Mouse (Mus musculus) liver, adult 2 months (tissue): ENCODE results near the gene Cep170b. TPM values are rescaled to one million over a fixed set of nuclear protein-coding genes. Genes with fewer than 3 reads are reported as not detected.

ENCODE experiments used
- DNase-seq: peaks from one replicate; pipeline ENCODE4 v3.0.0-alpha.2; 2011; ENCODE audit warnings: low read depth, low spot score; ENCODE audit errors: extremely low read depth
- H3K27ac ChIP-seq: fragments of 200-500 bp; replicated peaks from 2 replicates; pipeline ENCODE4 v1.5.1; 2012; ENCODE audit warnings: low read depth, mild to moderate bottlenecking, control low read depth, inconsistent platforms, low read length; ENCODE audit not compliant: insufficient read depth
- H3K27me3 ChIP-seq: fragments of 200-500 bp; 2 replicates; pipeline ENCODE4 v1.6.1; 2012; ENCODE audit warnings: mild to moderate bottlenecking, moderate library complexity, low read length, inconsistent platforms; ENCODE audit not compliant: control insufficient read depth, insufficient read depth
- H3K36me3 ChIP-seq: fragments of 200-500 bp; 2 replicates; pipeline ENCODE4 v1.6.1; 2012; ENCODE audit warnings: low read length, inconsistent platforms; ENCODE audit not compliant: control insufficient read depth, insufficient read depth
- H3K4me1 ChIP-seq: fragments of 200-500 bp; 2 replicates; pipeline ENCODE4 v1.6.1; 2011; ENCODE audit warnings: low read length; ENCODE audit not compliant: control insufficient read depth, insufficient read depth
- H3K4me3 ChIP-seq: fragments of 200-500 bp; 2 replicates; pipeline ENCODE4 v1.5.1; 2011; ENCODE audit warnings: low read depth, mild to moderate bottlenecking, control low read depth, low read length, moderate library complexity; ENCODE audit not compliant: insufficient read depth
- H3K79me2 ChIP-seq: fragments of 200-500 bp; 2 replicates; pipeline ENCODE4 v1.6.1; 2012; ENCODE audit warnings: inconsistent platforms, mild to moderate bottlenecking, low read length, moderate library complexity; ENCODE audit not compliant: control insufficient read depth, insufficient read depth
- H3K9ac ChIP-seq: fragments of 200-500 bp; 2 replicates; pipeline ENCODE4 v1.6.1; 2012; ENCODE audit warnings: low read depth, mild to moderate bottlenecking, control low read depth, inconsistent platforms, low read length
- CTCF ChIP-seq: fragments of 200-500 bp; IDR thresholded peaks from 2 replicates; pipeline ENCODE4 v1.5.1; 2011; ENCODE audit warnings: low read depth, low read length, control low read depth
- POLR2A ChIP-seq: fragments of 200-500 bp; IDR thresholded peaks from 2 replicates; pipeline ENCODE4 v1.6.1; 2011; ENCODE audit warnings: low read length, control low read depth; ENCODE audit not compliant: insufficient read depth; ENCODE audit errors: extremely low read depth
- WGBS: fragments of 180-500 bp; shearing (Covaris S2); methylation state at CpG from one replicate; pipeline ENCODE4 v1.1.7; 2018; 5-methylcytosine and 5-hydroxymethylcytosine counted together
- polyA plus RNA-seq: library from polyadenylated mRNA; depleted of rRNA; stranded (reverse); fragments of >200 nt; gene quantifications from 2 replicates; pipeline ENCODE4 v1.2.3, GENCODE M21; 2012
- total RNA-seq: library from RNA; depleted of rRNA; stranded (reverse); fragments of >200 nt; gene quantifications from 2 replicates; pipeline ENCODE4 v1.2.3, GENCODE M21; 2014

Gene Cep170b
- total and polyA plus RNA-seq, 2 experiments: 7.9 to 29.7 TPM

DNA sequence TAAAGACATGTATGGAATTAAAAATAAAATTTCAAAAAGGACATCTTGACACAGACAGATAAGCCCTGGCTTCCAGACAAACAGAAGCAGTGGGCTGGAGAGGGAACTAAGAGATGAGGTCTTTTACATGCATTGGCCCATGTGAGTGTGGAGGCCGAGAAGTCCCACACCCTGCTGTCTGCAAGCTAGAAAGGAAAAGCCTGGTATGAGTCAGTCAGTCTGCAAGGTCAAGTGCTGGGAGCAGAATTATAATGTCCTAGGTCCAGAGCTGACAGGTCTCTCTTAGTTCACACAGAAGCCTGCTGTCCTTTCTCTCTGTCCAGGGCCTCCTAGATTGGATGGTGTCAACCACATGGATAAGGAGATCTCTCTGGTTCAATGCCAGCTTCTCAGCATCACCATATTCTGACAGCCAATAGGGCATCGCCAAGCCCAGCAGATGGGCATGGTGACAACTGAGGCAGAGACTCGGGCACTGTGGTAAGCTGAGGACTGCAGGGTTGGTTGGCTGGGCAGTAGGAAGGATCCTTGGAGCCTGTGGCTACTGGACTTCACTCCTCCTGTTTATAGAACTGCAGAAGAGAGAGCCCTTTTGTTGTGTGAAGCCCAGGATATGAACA is 23.3 kb upstream of the Cep170b start:
- no peak for TF ChIP-seq POLR2A
- TF ChIP-seq CTCF: no peak
- H3K4me3 ChIP-seq: no peak overlapping the region
- no peaks in the 10 kb centered on the region for H3K36me3 ChIP-seq
- peaks cover 3% of the 10 kb centered on the region; the same call in 1 of the 2 replicates for H3K79me2 ChIP-seq
- WGBS: 73% methylated on average over 3 of the region's 3 CpGs
- no peak for DNase-seq
- no peak overlapping the region for H3K9ac ChIP-seq
- H3K4me1 ChIP-seq: peaks cover 8% of the 10 kb centered on the region
- no peak overlapping the region for H3K27ac ChIP-seq
- H3K27me3 ChIP-seq: peaks cover 6% of the 10 kb centered on the region

DNA sequence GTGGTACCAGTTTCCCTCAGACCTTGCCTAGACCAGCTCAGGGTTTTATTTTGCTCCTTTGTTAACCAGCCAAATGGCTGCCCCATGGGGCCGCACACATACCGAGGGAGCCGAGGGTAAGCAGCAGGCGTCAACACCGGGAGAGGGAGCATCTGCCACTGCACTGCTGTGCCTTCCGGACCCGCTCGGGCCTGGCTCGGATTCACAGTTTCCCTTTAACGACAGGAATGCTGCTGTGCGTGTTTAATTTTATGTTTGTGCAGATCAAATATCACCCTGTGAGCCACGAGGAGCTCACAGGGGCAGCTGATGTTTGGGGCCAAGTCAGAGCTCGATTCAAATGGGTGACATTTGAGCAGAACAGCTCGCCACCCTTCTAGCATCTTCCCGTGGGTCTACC is 19.7 kb upstream of the Cep170b start:
- no peaks in the 10 kb centered on the region for H3K79me2 ChIP-seq
- no peaks in the 10 kb centered on the region for H3K36me3 ChIP-seq
- no peak overlapping the region for H3K27ac ChIP-seq
- H3K9ac ChIP-seq: no peak overlapping the region
- no peak overlapping the region for H3K4me3 ChIP-seq
- H3K4me1 ChIP-seq: no peaks in the 10 kb centered on the region
- TF ChIP-seq POLR2A (no peak), CTCF (no peak)
- DNase-seq: no peak
- H3K27me3 ChIP-seq: peaks cover 6% of the 10 kb centered on the region
- WGBS: 12% methylated on average over 15 of the region's 15 CpGs

DNA sequence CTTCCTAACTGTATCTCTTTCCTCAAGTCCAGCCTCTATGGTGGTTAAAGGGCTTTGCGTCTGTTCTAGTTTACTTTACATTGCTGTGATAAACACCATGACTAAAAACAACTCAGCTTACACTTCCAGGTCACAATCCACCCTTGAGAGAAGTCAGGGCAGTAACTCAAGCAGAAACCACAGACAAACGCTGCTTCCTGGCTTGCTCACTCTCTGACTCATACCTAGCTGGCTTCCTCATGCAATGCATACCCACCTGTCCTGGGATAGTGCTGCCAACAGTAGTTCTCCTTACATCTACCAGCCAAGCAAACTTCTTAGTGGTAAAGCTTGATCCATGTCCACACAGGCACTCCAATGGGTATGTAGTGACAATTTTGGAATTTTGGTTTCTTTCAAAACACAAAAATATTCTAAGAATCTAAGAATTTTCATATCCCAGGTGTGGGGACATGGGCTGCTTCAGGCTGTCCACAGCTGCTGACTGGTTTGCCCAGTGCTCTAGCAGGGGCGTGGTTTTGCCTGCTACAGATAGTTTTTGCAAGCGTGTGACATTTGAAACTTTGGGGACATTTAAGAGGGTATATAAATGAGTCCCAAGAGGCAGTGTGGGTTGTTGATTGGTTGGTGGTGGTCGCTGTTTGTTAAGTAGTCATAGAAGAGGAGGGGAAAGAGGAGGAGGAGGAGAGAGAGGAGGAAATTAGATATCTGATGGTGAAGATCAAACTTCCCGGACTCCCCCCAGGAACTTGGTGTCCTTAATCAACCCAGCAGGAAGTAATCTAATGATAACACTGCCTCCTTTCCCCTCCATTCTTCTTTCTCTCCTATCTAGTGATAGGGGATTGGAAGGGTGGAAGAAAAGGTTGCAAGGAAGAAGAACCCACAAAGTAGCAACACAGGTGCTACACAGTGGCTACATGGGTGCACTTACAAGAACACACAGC is 17.6 kb upstream of the Cep170b start:
- Histone ChIP-seq H3K4me3 (no peak overlapping the region), H3K79me2 (no peaks in the 10 kb centered on the region), H3K27me3 (peaks cover 8% of the 10 kb centered on the region), H3K4me1 (no peaks in the 10 kb centered on the region), H3K9ac (no peak overlapping the region), H3K27ac (no peak overlapping the region), H3K36me3 (no peaks in the 10 kb centered on the region)
- DNase-seq: no peak
- TF ChIP-seq POLR2A (no peak), CTCF (no peak)
- WGBS: 51% methylated on average over 6 of the region's 6 CpGs

DNA sequence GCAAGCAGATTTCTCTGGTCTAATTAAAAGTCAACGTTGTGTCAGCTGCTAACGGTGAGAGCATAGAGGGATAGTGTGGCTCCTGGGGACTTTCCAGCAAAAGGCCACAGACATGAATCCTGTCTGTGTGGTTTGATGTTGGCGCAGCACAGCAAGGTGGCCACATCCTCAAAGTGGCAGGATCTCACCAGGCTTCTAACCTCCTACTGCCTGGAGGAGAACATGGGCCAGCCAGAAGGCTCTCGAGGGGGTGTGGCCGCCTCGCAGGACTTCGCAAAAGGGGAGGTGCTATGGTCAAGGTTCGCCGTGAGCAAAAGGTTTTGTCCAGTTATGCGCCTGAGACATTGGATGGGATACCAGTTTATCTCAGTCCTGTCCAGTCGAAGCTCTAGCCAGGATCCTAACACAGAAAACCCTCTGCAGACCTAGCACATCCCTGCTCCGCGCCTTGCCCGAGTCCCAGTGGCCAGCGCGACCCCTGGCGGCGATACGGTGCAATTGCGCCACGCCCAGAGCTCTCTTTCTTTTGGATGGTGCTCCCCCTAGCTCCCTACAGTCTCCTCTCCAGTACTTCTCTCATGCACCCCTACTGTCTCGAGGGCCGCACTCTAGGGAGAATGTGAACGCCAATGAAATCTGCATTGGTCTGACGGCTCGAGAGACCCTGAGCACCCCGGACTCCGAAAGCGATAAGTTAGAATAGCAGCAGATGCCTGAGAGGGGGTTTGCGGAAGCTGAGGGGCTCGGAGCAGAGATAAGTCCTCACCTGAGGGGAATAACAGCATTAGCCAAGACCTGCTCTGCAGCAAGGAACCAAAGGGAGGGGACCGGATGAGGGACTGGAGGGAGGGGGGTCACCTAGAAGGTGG is 13.3 kb upstream of the Cep170b start:
- peaks cover 2% of the 10 kb centered on the region; the same call in 1 of the 2 replicates for H3K27me3 ChIP-seq
- H3K36me3 ChIP-seq: no peaks in the 10 kb centered on the region
- no peak overlapping the region for H3K27ac ChIP-seq
- no peaks in the 10 kb centered on the region for H3K4me1 ChIP-seq
- TF ChIP-seq POLR2A: no peak
- TF ChIP-seq CTCF: peak; percentile 100
- DNase-seq: peak; percentile 37
- 10% methylated on average over 32 of the region's 32 CpGs for WGBS
- no peak overlapping the region for H3K9ac ChIP-seq
- H3K79me2 ChIP-seq: no peaks in the 10 kb centered on the region
- peak overlapping the region; percentile 4; the same call in 1 of the 2 replicates for H3K4me3 ChIP-seq

DNA sequence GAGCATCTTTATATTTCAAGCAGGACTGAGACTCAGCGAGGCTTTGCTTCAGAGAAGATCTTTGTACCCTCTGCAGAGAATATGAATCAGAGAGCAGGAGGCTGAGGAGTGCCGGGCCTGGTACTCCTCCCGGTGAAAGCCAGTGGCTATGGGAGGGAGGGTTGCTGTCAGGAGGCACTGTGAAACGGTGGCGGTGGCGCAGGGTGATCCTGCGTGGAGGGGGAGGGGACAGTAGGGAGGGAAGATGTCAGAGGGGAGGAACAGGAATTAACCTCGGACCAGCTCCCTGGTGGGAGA is 12.7 kb upstream of the Cep170b start:
- H3K27me3 ChIP-seq: peaks cover 2% of the 10 kb centered on the region; the same call in 1 of the 2 replicates
- WGBS: 13% methylated on average over 8 of the region's 8 CpGs
- no peaks in the 10 kb centered on the region for H3K79me2 ChIP-seq

More for the DNA sequence above, 12.7 kb upstream of the Cep170b start:
- Histone ChIP-seq H3K9ac (no peak overlapping the region), H3K4me1 (no peaks in the 10 kb centered on the region), H3K4me3 (no peak overlapping the region), H3K36me3 (no peaks in the 10 kb centered on the region), H3K27ac (no peak overlapping the region)
- TF ChIP-seq CTCF: no peak
- TF ChIP-seq POLR2A: no peak
- no peak for DNase-seq
